ENCODE assay signal across 17 mouse cellular contexts in genomic region chr12:83481439-83481838, GRCm38 (mm10). TPM values are rescaled to one million over a fixed set of nuclear protein-coding genes. Genes with fewer than 3 reads are reported as not detected.
DNase-seq lines count a peak whose midpoint lies in the region; ATAC-seq and TF ChIP-seq lines count a peak whose summit lies in the region.
"Had no signal": no experiment of that assay in that cellular context is flagged by ENCODE, and none has a peak within 500 bp of the region (broad histone marks: within the 10 kb centered on the region; RNA-seq: fewer than 3 reads in every experiment).

No protein-coding gene starts in this region.

- H3K27ac ChIP-seq in heart, embryonic 14.5 days (replicated peaks in 1 of 2; ENCODE audit: control insufficient read depth in 1 of 2, insufficient read depth in 1 of 2, low read depth in 2 of 2, low read length in 2 of 2): peak overlapping the region; percentile 62 to 63
- 0 out of 2 replicates have a peak overlapping the region, but pooled peaks have one; percentile 28 for H3K27ac ChIP-seq in liver, embryonic 12.5 days
- no peak overlapping the region for H3K27ac ChIP-seq in liver, postnatal 0 days (ENCODE audit: low read depth)
- no peak overlapping the region for H3K27ac ChIP-seq in limb, embryonic 12.5 days
- no peak overlapping the region for H3K27ac ChIP-seq in midbrain, embryonic 11.5 days (ENCODE audit: low read depth, low read length)
- H3K27ac ChIP-seq: embryonic facial prominence, embryonic 12.5 days had no signal

- peaks cover 14 to 35% of the 10 kb centered on the region in 2 experiments for H3K4me1 ChIP-seq in heart, embryonic 14.5 days (ENCODE audit: control insufficient read depth in 2 of 2, insufficient read depth in 2 of 2, low read length in 2 of 2)
- peaks cover 75% of the 10 kb centered on the region for H3K4me1 ChIP-seq in liver, embryonic 12.5 days
- peaks cover 26% of the 10 kb centered on the region for H3K4me1 ChIP-seq in liver, postnatal 0 days (ENCODE audit: insufficient read depth)
- H3K4me1 ChIP-seq in limb, embryonic 12.5 days (replicated peaks): peaks cover 35% of the 10 kb centered on the region
- H3K4me1 ChIP-seq in midbrain, embryonic 11.5 days (ENCODE audit: control insufficient read depth, insufficient read depth, low read length): peaks cover 8% of the 10 kb centered on the region

- H3K27me3 ChIP-seq in heart, embryonic 14.5 days (ENCODE audit: control insufficient read depth, insufficient read depth, low read length): no peaks in the 10 kb centered on the region
- H3K27me3 ChIP-seq in liver, embryonic 12.5 days (replicated peaks): peaks cover 28% of the 10 kb centered on the region
- peaks cover 22% of the 10 kb centered on the region for H3K27me3 ChIP-seq in liver, postnatal 0 days (ENCODE audit: insufficient read depth, low read length)
- H3K27me3 ChIP-seq in limb, embryonic 12.5 days: peaks cover 35% of the 10 kb centered on the region
- peaks cover 8% of the 10 kb centered on the region for H3K27me3 ChIP-seq in midbrain, embryonic 11.5 days (ENCODE audit: control insufficient read depth, insufficient read depth, low read length)

- no peaks in the 10 kb centered on the region for H3K36me3 ChIP-seq in heart, embryonic 14.5 days (ENCODE audit: control insufficient read depth, insufficient read depth, low read length)
- H3K36me3 ChIP-seq in liver, embryonic 12.5 days: no peaks in the 10 kb centered on the region
- H3K36me3 ChIP-seq in liver, postnatal 0 days (replicated peaks; ENCODE audit: insufficient read depth, low read length): no peaks in the 10 kb centered on the region
- no peaks in the 10 kb centered on the region for H3K36me3 ChIP-seq in limb, embryonic 12.5 days
- no peaks in the 10 kb centered on the region for H3K36me3 ChIP-seq in midbrain, embryonic 11.5 days (ENCODE audit: control insufficient read depth, insufficient read depth, low read length)
- H3K36me3 ChIP-seq: embryonic facial prominence, embryonic 12.5 days had no signal

- no peak overlapping the region for H3K4me2 ChIP-seq in heart, embryonic 14.5 days (ENCODE audit: low read length)
- no peak overlapping the region for H3K4me2 ChIP-seq in liver, embryonic 12.5 days
- no peak overlapping the region for H3K4me2 ChIP-seq in liver, postnatal 0 days (ENCODE audit: low read depth, low read length)
- no peak overlapping the region for H3K4me2 ChIP-seq in limb, embryonic 12.5 days
- H3K4me2 ChIP-seq in midbrain, embryonic 11.5 days: no peak overlapping the region
- H3K4me2 ChIP-seq: embryonic facial prominence, embryonic 12.5 days; liver, embryonic 11.5 days; lung, embryonic 14.5 days had no signal

- peaks cover 3% of the 10 kb centered on the region; the same call in 1 of the 2 replicates for H3K9me3 ChIP-seq in heart, embryonic 14.5 days (ENCODE audit: control insufficient read depth, low read length)
- no peaks in the 10 kb centered on the region for H3K9me3 ChIP-seq in liver, embryonic 12.5 days (replicated peaks)
- no peaks in the 10 kb centered on the region for H3K9me3 ChIP-seq in liver, postnatal 0 days (ENCODE audit: low read length)
- H3K9me3 ChIP-seq in limb, embryonic 12.5 days: no peaks in the 10 kb centered on the region
- no peaks in the 10 kb centered on the region for H3K9me3 ChIP-seq in midbrain, embryonic 11.5 days (ENCODE audit: control insufficient read depth, low read length)
- H3K9me3 ChIP-seq: embryonic facial prominence, embryonic 12.5 days had no signal

- no peak for TF ChIP-seq CTCF in liver, postnatal 0 days (IDR thresholded peaks at IDR 0.05; ENCODE audit: low read depth)

- WGBS in heart, embryonic 14.5 days: 52% methylated on average over 4 of the region's 4 CpGs
- 80% methylated on average over 4 of the region's 4 CpGs for whole genome bisulfite sequencing in liver, embryonic 12.5 days (ENCODE audit: insufficient replicate concordance)
- WGBS in liver, postnatal 0 days (ENCODE audit: insufficient replicate concordance): 79% methylated on average over 4 of the region's 4 CpGs
- WGBS in limb, embryonic 12.5 days: 13% methylated on average over 4 of the region's 4 CpGs
- WGBS in midbrain, embryonic 11.5 days: 79% methylated on average over 4 of the region's 4 CpGs

- DNase-seq in heart, adult 11 months: no peak
- DNase-seq in liver, postnatal 0 days: no peak
- no peak for DNase-seq in right cerebral cortex, postnatal 10 days (ENCODE audit: low spot score in 2 of 2)
- DNase-seq in midbrain, embryonic 11.5 days (ENCODE audit: low spot score, missing footprints): no peak
- DNase-seq: adrenal gland, adult 2 months; cerebellum, adult 2 months; cerebellum, postnatal 36 days; kidney, adult 2 months; lung, embryonic 14.5 days; lung, postnatal 36 days had no signal

- H3K4me3 ChIP-seq in heart, embryonic 14.5 days (ENCODE audit: control insufficient read depth in 1 of 2, insufficient read depth in 1 of 2, low read depth in 1 of 2, low read length in 2 of 2): no peak overlapping the region
- H3K4me3 ChIP-seq in liver, embryonic 12.5 days: no peak overlapping the region
- no peak overlapping the region for H3K4me3 ChIP-seq in liver, postnatal 0 days (ENCODE audit: low read depth, low read length)
- H3K4me3 ChIP-seq in limb, embryonic 12.5 days (replicated peaks): no peak overlapping the region
- H3K4me3 ChIP-seq in midbrain, embryonic 11.5 days (ENCODE audit: low read depth, low read length): no peak overlapping the region
- H3K4me3 ChIP-seq: embryonic facial prominence, embryonic 12.5 days; erythroblast, embryonic 14.5 days had no signal

- no peak for TF ChIP-seq EP300 in liver, postnatal 0 days (IDR thresholded peaks at IDR 0.05; ENCODE audit: low read depth)

- ATAC-seq in heart, embryonic 14.5 days (ENCODE audit: insufficient number of reproducible peaks, insufficient read depth, low FRiP score, low read depth): no peak
- no peak for ATAC-seq in liver, embryonic 12.5 days
- no peak for ATAC-seq in liver, postnatal 0 days
- peak; percentile 82 for ATAC-seq in limb, embryonic 12.5 days (ENCODE audit: insufficient number of reproducible peaks, insufficient read depth, low FRiP score, low TSS enrichment, low read depth)
- ATAC-seq in midbrain, embryonic 11.5 days (ENCODE audit: low FRiP score): no peak
- ATAC-seq: forebrain, embryonic 14.5 days had no signal

- no peak overlapping the region for H3K9ac ChIP-seq in heart, embryonic 14.5 days (ENCODE audit: low read length)
- no peak overlapping the region for H3K9ac ChIP-seq in liver, embryonic 12.5 days
- no peak overlapping the region for H3K9ac ChIP-seq in liver, postnatal 0 days (replicated peaks)
- no peak overlapping the region for H3K9ac ChIP-seq in limb, embryonic 12.5 days (replicated peaks)
- no peak overlapping the region for H3K9ac ChIP-seq in midbrain, embryonic 11.5 days (ENCODE audit: low read length)
- H3K9ac ChIP-seq: embryonic facial prominence, embryonic 12.5 days; lung, embryonic 14.5 days had no signal

RNA-seq across cellular contexts. Expression of gene Dpf3, which starts 6.1 kb away (rescaled TPM):
- 23.2 and 25.1 TPM in 2 replicates for polyA plus RNA-seq in heart, embryonic 14.5 days (2014; fragmentation: Nextera tagmentation; extraction: Ambion mirVana)
- polyA plus RNA-seq in liver, embryonic 12.5 days (2016; fragmentation: Nextera tagmentation; extraction: Ambion mirVana): 8.2 and 8.5 TPM in 2 replicates
- 4.5 and 7.5 TPM in 2 replicates for polyA plus RNA-seq in liver, postnatal 0 days (2015; fragmentation: Nextera tagmentation; extraction: Ambion mirVana)
- polyA plus RNA-seq in limb, embryonic 12.5 days (2016; fragmentation: Nextera tagmentation; extraction: Ambion mirVana): 4.4 and 5.4 TPM in 2 replicates
- 11.3 and 13.7 TPM in 2 replicates for polyA plus RNA-seq in midbrain, embryonic 11.5 days (2014; fragmentation: Nextera tagmentation; extraction: Ambion mirVana)

RNA-seq across cellular contexts. Expression of gene Dcaf4, which starts 38.8 kb away (rescaled TPM):
- polyA plus RNA-seq in heart, embryonic 14.5 days (2014; fragmentation: Nextera tagmentation; extraction: Ambion mirVana): 24.2 and 27.5 TPM in 2 replicates
- 16.9 and 18.7 TPM in 2 replicates for polyA plus RNA-seq in liver, embryonic 12.5 days (2016; fragmentation: Nextera tagmentation; extraction: Ambion mirVana)
- 6.8 and 8.0 TPM in 2 replicates for polyA plus RNA-seq in liver, postnatal 0 days (2015; fragmentation: Nextera tagmentation; extraction: Ambion mirVana)
- 31.8 and 33.7 TPM in 2 replicates for polyA plus RNA-seq in limb, embryonic 12.5 days (2016; fragmentation: Nextera tagmentation; extraction: Ambion mirVana)
- 21.3 and 23.8 TPM in 2 replicates for polyA plus RNA-seq in midbrain, embryonic 11.5 days (2014; fragmentation: Nextera tagmentation; extraction: Ambion mirVana)

Comparison
In these comparisons a context has a peak if more than half of its experiments do, and no peak if none do; other contexts are left out.
1. H3K27ac ChIP-seq: peak in heart, embryonic 14.5 days (2 of 2) and liver, embryonic 12.5 days (single experiment); none in liver, postnatal 0 days (single experiment), limb, embryonic 12.5 days (single experiment) and midbrain, embryonic 11.5 days (single experiment).